Mouse (Mus musculus): Measurements from ENCODE around the gene Fam189a2. TPM values are rescaled to one million over a fixed set of nuclear protein-coding genes. Genes with fewer than 3 reads are reported as not detected.

Gene Fam189a2
- polyA plus RNA-seq, 1 experiment from 2014 or later: 9.3 TPM

- no peak for ATAC-seq (replicated peaks; ENCODE audit: insufficient number of reproducible peaks, low FRiP score, low TSS enrichment)
- H3K4me2 ChIP-seq: peak overlapping the region; percentile 20; the same call in 1 of the 2 replicates
- no peaks in the 10 kb centered on the region for H3K36me3 ChIP-seq (ENCODE audit: control insufficient read depth, insufficient read depth, low read length)
- H3K4me1 ChIP-seq (ENCODE audit: control insufficient read depth, insufficient read depth, low read length): peaks cover 10% of the 10 kb centered on the region
- no peak overlapping the region for H3K4me3 ChIP-seq (ENCODE audit: low read depth, low read length)
- no peak overlapping the region for H3K9ac ChIP-seq (ENCODE audit: low read depth, low read length)
- H3K27me3 ChIP-seq (ENCODE audit: control insufficient read depth, insufficient read depth, low read length): no peaks in the 10 kb centered on the region
- WGBS (ENCODE audit: insufficient replicate concordance): 68% methylated on average over 8 of the region's 8 CpGs
- no peaks in the 10 kb centered on the region for H3K9me3 ChIP-seq (replicated peaks; ENCODE audit: control insufficient read depth, low read length)
- H3K27ac ChIP-seq (ENCODE audit: low read depth, low read length): no peak overlapping the region
Measured at GRCm38 (mm10) chr19:23955461-23955860, 75.4 kb downstream of the Fam189a2 start.

GRCm38 (mm10) chr19:23948301-23949000 lies 82.4 kb downstream of the Fam189a2 start:
- Histone ChIP-seq H3K9ac (ENCODE audit: low read depth, low read length) (no peak overlapping the region), H3K4me3 (ENCODE audit: low read depth, low read length) (no peak overlapping the region), H3K27ac (ENCODE audit: low read depth, low read length) (no peak overlapping the region), H3K4me1 (ENCODE audit: control insufficient read depth, insufficient read depth, low read length) (no peaks in the 10 kb centered on the region), H3K4me2 (no peak overlapping the region), H3K36me3 (ENCODE audit: control insufficient read depth, insufficient read depth, low read length) (no peaks in the 10 kb centered on the region), H3K9me3 (replicated peaks; ENCODE audit: control insufficient read depth, low read length) (no peaks in the 10 kb centered on the region), H3K27me3 (ENCODE audit: control insufficient read depth, insufficient read depth, low read length) (no peaks in the 10 kb centered on the region)
- ATAC-seq (replicated peaks; ENCODE audit: insufficient number of reproducible peaks, low FRiP score, low TSS enrichment): no peak
- 53% methylated on average over 12 of the region's 12 CpGs for WGBS (ENCODE audit: insufficient replicate concordance)

- Histone ChIP-seq H3K9ac (ENCODE audit: low read depth, low read length) (no peak overlapping the region), H3K4me3 (ENCODE audit: low read depth, low read length) (no peak overlapping the region), H3K4me1 (ENCODE audit: control insufficient read depth, insufficient read depth, low read length) (no peaks in the 10 kb centered on the region), H3K36me3 (ENCODE audit: control insufficient read depth, insufficient read depth, low read length) (no peaks in the 10 kb centered on the region), H3K27me3 (ENCODE audit: control insufficient read depth, insufficient read depth, low read length) (no peaks in the 10 kb centered on the region), H3K4me2 (no peak overlapping the region), H3K9me3 (replicated peaks; ENCODE audit: control insufficient read depth, low read length) (no peaks in the 10 kb centered on the region), H3K27ac (ENCODE audit: low read depth, low read length) (no peak overlapping the region)
- 47% methylated on average over 4 of the region's 4 CpGs for WGBS (ENCODE audit: insufficient replicate concordance)
- no peak for ATAC-seq (replicated peaks; ENCODE audit: insufficient number of reproducible peaks, low FRiP score, low TSS enrichment)
Measured at GRCm38 (mm10) chr19:23947871-23948270, 82.9 kb downstream of the Fam189a2 start.

GRCm38 (mm10) chr19:23946751-23947150 lies 84.1 kb downstream of the Fam189a2 start:
- WGBS (ENCODE audit: insufficient replicate concordance): 54% methylated on average over 4 of the region's 4 CpGs
- Histone ChIP-seq H3K4me1 (ENCODE audit: control insufficient read depth, insufficient read depth, low read length) (no peaks in the 10 kb centered on the region), H3K4me2 (no peak overlapping the region), H3K27me3 (ENCODE audit: control insufficient read depth, insufficient read depth, low read length) (no peaks in the 10 kb centered on the region), H3K9me3 (replicated peaks; ENCODE audit: control insufficient read depth, low read length) (no peaks in the 10 kb centered on the region), H3K4me3 (ENCODE audit: low read depth, low read length) (no peak overlapping the region), H3K9ac (ENCODE audit: low read depth, low read length) (no peak overlapping the region), H3K36me3 (ENCODE audit: control insufficient read depth, insufficient read depth, low read length) (no peaks in the 10 kb centered on the region), H3K27ac (ENCODE audit: low read depth, low read length) (no peak overlapping the region)
- ATAC-seq (replicated peaks; ENCODE audit: insufficient number of reproducible peaks, low FRiP score, low TSS enrichment): no peak

GRCm38 (mm10) chr19:23946026-23946685 lies 84.7 kb downstream of the Fam189a2 start:
- Histone ChIP-seq H3K27ac (ENCODE audit: low read depth, low read length) (no peak overlapping the region), H3K27me3 (ENCODE audit: control insufficient read depth, insufficient read depth, low read length) (no peaks in the 10 kb centered on the region), H3K36me3 (ENCODE audit: control insufficient read depth, insufficient read depth, low read length) (no peaks in the 10 kb centered on the region), H3K9ac (ENCODE audit: low read depth, low read length) (no peak overlapping the region), H3K4me2 (no peak overlapping the region), H3K4me3 (ENCODE audit: low read depth, low read length) (no peak overlapping the region), H3K9me3 (replicated peaks; ENCODE audit: control insufficient read depth, low read length) (no peaks in the 10 kb centered on the region), H3K4me1 (ENCODE audit: control insufficient read depth, insufficient read depth, low read length) (no peaks in the 10 kb centered on the region)
- ATAC-seq (replicated peaks; ENCODE audit: insufficient number of reproducible peaks, low FRiP score, low TSS enrichment): no peak
- WGBS (ENCODE audit: insufficient replicate concordance): 81% methylated on average over 6 of the region's 6 CpGs

- ATAC-seq (replicated peaks; ENCODE audit: insufficient number of reproducible peaks, low FRiP score, low TSS enrichment): no peak
- Histone ChIP-seq H3K9ac (ENCODE audit: low read depth, low read length) (no peak overlapping the region), H3K4me3 (ENCODE audit: low read depth, low read length) (no peak overlapping the region), H3K4me1 (ENCODE audit: control insufficient read depth, insufficient read depth, low read length) (no peaks in the 10 kb centered on the region), H3K27me3 (ENCODE audit: control insufficient read depth, insufficient read depth, low read length) (no peaks in the 10 kb centered on the region), H3K9me3 (replicated peaks; ENCODE audit: control insufficient read depth, low read length) (no peaks in the 10 kb centered on the region), H3K36me3 (ENCODE audit: control insufficient read depth, insufficient read depth, low read length) (no peaks in the 10 kb centered on the region), H3K4me2 (no peak overlapping the region), H3K27ac (ENCODE audit: low read depth, low read length) (no peak overlapping the region)
- 79% methylated on average over 7 of the region's 7 CpGs for WGBS (ENCODE audit: insufficient replicate concordance)
Measured at GRCm38 (mm10) chr19:23942886-23943285, 87.9 kb downstream of the Fam189a2 start.

- Histone ChIP-seq H3K27me3 (ENCODE audit: control insufficient read depth, insufficient read depth, low read length) (no peaks in the 10 kb centered on the region), H3K27ac (ENCODE audit: low read depth, low read length) (no peak overlapping the region), H3K4me3 (ENCODE audit: low read depth, low read length) (no peak overlapping the region), H3K36me3 (ENCODE audit: control insufficient read depth, insufficient read depth, low read length) (no peaks in the 10 kb centered on the region), H3K4me1 (ENCODE audit: control insufficient read depth, insufficient read depth, low read length) (no peaks in the 10 kb centered on the region), H3K9me3 (replicated peaks; ENCODE audit: control insufficient read depth, low read length) (no peaks in the 10 kb centered on the region), H3K9ac (ENCODE audit: low read depth, low read length) (no peak overlapping the region), H3K4me2 (no peak overlapping the region)
- WGBS (ENCODE audit: insufficient replicate concordance): 83% methylated on average over 12 of the region's 12 CpGs
- ATAC-seq (replicated peaks; ENCODE audit: insufficient number of reproducible peaks, low FRiP score, low TSS enrichment): no peak
Measured at GRCm38 (mm10) chr19:23941422-23941949, 89.3 kb downstream of the Fam189a2 start.

- Histone ChIP-seq H3K4me3 (ENCODE audit: low read depth, low read length) (no peak overlapping the region), H3K36me3 (ENCODE audit: control insufficient read depth, insufficient read depth, low read length) (no peaks in the 10 kb centered on the region), H3K27ac (ENCODE audit: low read depth, low read length) (no peak overlapping the region), H3K27me3 (ENCODE audit: control insufficient read depth, insufficient read depth, low read length) (no peaks in the 10 kb centered on the region), H3K9me3 (replicated peaks; ENCODE audit: control insufficient read depth, low read length) (peaks cover 5% of the 10 kb centered on the region), H3K4me2 (no peak overlapping the region), H3K9ac (ENCODE audit: low read depth, low read length) (no peak overlapping the region), H3K4me1 (ENCODE audit: control insufficient read depth, insufficient read depth, low read length) (no peaks in the 10 kb centered on the region)
- no peak for ATAC-seq (replicated peaks; ENCODE audit: insufficient number of reproducible peaks, low FRiP score, low TSS enrichment)
- WGBS (ENCODE audit: insufficient replicate concordance): 83% methylated on average over 5 of the region's 5 CpGs
Measured at GRCm38 (mm10) chr19:23930826-23931225, 100.0 kb downstream of the Fam189a2 start.

Measured in heart, embryonic 11.5 days (tissue).